Mouse (Mus musculus) fibroblast of lung, adult 2 months (primary cell): Measurements from ENCODE around the gene Ube2d1.

Experiments
- DNase-seq: peaks from one replicate; pipeline ENCODE4 v3.0.0-alpha.2; 2011; ENCODE audit warnings: low read depth

Gene Ube2d1

GRCm38 (mm10) chr10:71222639-71223038 is 62.4 kb downstream of the Ube2d1 start:
- DNase-seq, result no peak

GRCm38 (mm10) chr10:71218228-71218892 is 66.7 kb downstream of the Ube2d1 start:
- DNase-seq, result peak; percentile 69

- no peak for DNase-seq
These were observed 69.1 kb downstream of the Ube2d1 start for GRCm38 (mm10) chr10:71215996-71216395.
